Mouse (Mus musculus): ENCODE measurements around the gene Cd68.

Gene Cd68

GRCm38 (mm10) chr11:69666665-69667005, 682 bp upstream of the Cd68 start:
- no peak for DNase-seq (ENCODE audit: low read depth, low spot score)

- DNase-seq (ENCODE audit: low read depth, low spot score): no peak
Measured at GRCm38 (mm10) chr11:69665457-69665960, 444 bp downstream of the Cd68 start.

GRCm38 (mm10) chr11:69664841-69665240, 1.1 kb downstream of the Cd68 start:
- no peak for DNase-seq (ENCODE audit: low read depth, low spot score)

DNA sequence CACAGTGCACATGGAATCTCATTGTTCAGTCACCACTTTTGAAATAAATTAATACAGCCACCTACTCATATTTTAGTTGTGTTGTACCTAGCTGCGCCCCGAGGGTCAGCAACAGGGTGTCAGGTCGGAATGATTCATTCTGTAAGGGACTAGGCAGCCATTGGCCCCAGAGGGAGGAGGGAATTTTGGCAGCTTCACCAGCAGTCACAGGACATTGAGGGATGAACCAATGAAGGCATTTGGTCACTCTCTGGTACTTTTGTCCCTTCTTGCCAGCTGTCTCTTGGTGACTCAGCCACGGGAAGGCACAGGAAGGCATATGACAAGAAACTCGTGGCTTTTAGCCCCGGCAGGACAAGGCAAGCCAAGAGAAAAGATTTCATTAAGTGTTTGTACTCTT, 2.2 kb downstream of the Cd68 start:
- peak; percentile 57 for DNase-seq (ENCODE audit: low read depth, low spot score)

DNA sequence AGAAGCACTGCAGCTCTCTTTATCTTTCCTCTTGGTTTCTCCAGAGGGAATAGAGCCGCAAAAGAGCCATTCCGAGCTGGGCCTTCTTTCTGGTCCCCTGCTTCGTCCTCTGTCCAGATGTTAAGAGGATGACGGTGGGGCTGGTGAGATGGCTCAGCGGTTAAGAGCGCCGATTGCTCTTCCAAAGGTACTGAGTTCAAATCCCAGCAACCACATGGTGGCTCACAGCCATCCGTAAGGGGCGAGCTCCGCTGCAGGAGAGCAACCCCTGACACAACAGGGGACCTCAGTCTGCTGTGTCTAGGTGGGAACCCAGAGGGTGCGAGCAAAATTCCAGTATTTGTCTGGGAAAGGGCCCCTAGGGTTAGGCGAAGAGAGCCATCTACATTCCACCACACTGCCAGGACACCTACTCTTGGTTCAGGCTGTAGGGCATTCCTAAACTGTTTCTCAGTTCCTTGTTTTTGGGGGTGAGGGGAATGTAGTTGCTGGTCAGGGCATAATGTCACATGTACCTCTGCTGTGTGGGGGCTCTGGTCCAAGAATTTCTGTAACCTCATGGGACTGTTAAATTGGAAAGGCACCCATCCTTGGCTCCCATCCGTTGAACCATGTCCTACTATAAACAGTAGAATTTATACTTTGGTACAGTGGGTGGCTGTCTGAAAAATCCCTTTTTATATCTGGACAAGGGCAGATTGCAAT, 2.8 kb downstream of the Cd68 start:
- DNase-seq (ENCODE audit: low read depth, low spot score): no peak

- DNase-seq (ENCODE audit: low read depth, low spot score): peak; percentile 95
Measured at GRCm38 (mm10) chr11:69662213-69662966, 3.6 kb downstream of the Cd68 start, which contains the start of gene Mpdu1. Gene Mpdu1 (minus strand): TSS chr11:69662642.

DNA sequence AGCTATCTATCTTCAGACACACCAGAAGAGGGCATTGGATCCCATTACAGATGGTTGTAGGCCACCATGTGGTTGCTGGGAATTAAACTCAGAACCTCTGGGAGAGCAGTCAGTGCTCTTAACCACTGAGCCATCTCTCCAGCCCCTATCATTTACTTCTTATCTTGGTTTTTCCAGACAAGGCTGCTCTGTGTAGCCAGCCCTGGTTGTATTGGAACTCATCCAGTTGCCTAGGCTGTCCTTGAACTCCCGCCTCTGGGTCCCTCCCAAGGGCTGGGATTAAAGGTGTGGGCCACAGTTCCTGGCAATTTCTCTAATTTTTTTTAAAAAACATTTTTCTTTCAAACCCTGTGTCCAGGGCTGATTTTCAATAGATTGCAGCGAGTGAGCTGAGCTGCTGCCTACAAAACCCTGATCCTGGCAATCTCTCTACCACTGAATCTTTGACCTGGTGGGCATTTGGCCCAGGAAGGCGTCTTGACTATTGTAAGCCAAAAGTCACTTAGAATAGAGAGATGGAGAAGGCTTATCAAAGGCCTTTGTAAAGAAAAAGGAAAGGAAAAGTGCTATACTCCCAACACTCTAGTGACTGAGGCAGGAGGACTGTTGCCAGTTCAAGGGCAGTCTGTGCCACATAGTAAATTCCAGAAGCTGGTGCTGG, 4.6 kb downstream of the Cd68 start:
- DNase-seq (ENCODE audit: low read depth, low spot score): peak; percentile 60

DNA sequence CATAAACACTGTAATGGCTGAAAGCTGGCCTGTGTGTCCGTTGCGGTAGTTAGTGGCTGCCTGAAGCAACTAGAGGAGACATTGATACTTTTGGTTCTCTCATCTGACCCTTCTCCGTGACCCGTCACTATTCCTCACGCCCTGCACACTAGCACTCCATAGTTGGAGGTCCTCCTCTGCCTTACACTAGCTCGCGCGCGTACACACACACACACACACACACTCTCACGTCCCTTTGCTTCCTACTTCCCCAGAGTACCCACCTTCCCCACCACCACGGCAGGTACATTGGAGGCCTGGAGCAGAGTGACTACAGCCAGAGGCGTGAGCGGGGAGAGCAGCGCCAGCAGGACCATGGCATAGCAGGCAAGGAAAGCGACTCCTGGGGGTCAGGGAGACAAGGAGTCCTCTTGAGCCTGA, 8.5 kb downstream of the Cd68 start:
- no peak for DNase-seq (ENCODE audit: low read depth, low spot score)

DNA sequence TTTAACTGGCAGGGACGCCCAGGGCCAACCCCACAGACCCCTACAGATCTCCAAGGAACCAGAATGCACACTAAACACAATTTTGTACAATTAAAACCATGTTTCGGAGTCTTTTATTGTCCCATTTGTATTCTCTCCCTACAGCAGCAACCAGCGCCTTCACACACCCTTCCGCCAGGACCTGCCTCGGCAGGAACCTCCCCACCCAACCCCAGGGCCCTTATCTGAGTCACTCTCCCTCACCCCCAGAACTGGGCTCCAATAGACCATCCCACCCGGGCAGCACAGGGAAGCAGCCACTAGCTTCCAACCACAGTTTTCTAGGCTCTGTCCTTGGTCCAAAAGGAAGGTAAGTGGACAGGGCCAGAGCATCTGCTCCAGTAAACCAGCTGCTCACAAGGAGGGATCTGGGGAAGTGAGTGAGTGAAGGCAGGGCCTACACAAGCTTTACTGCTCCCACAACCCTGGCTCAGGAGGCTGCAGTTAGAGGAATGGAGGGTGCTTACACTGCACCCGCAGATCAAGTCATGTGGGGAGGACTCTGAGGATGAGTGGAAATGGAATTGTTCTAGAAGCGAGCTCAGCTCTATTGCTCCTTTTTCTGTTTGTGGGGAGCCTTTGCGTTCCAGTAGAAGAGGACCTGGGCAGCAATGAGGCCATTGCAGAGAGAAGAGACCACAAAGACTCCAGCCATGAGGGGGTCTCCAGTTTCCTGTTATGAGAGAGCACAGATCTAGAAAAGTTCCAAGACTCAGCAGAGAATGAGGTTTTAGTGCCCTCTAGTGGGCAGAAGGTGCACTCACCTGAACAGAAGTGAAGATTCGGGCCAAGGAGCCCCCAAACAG, 9.1 kb downstream of the Cd68 start:
- peak; percentile 73 for DNase-seq (ENCODE audit: low read depth, low spot score)

- no peak for DNase-seq (ENCODE audit: low read depth, low spot score)
Measured at GRCm38 (mm10) chr11:69656065-69656455, 9.9 kb downstream of the Cd68 start.

- no peak for DNase-seq (ENCODE audit: low read depth, low spot score)
Measured at GRCm38 (mm10) chr11:69655264-69656064, 10.5 kb downstream of the Cd68 start, which contains the start of gene Sox15. Gene Sox15 (plus strand): TSS chr11:69655314.

DNA sequence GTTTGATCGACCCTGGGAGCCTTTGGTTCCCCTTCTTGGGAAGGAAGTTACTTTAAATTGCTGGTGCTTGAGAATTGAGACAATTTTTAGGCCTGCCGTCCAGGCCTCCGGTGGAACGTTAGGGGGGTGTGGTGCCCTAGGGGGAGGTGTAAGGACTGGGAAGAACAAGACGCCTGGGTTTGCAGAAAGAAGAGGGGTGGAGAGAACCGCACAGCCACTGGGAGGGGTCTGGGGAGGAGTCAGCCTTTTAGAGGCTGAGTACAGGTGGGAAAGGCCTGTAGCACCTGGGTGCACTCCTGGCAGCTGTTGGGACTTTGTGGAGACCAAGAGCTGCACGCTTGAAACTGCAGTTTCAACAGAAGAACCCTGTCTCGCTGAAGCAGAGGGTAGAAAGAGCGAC, 11.2 kb downstream of the Cd68 start:
- DNase-seq (ENCODE audit: low read depth, low spot score): no peak

DNA sequence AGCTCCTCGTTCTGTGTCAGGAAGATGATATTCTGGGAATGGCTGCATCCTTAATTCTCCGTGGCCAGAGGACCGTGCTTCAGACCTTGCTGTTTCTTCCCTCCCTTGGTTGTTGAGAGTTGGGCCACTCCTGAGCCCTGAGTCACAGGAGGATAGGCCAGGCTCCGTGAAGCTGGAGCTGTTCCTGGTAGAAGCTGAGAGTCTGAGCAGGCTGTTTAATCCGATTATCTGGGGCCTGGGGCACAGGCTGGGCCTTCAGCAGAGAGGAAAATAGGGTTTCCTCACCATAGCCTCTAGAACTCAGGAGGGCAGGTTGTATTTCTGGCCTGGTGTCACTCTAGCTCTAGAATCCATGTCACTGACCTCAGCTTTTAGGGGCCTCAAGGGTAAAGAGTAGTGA, 12.6 kb downstream of the Cd68 start:
- DNase-seq (ENCODE audit: low read depth, low spot score): no peak

DNA sequence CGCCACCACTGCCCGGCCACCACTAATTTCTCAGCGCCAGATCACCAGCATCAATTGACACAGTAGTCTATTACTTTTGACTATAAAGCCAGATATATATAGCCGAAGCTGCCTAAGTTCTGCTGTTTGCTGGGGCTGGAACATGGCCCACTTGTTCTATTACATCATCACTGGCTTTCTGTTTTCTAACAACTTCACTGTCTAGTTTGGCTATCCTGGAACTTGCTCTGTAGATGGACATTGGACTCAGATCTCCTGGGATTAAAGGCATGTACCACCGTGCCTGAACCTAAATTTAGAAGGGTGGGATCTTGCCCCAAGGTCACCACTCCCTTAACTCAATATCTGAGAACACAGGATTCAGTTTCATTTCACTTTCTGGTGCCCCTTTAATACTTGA, 20.1 kb downstream of the Cd68 start:
- no peak for DNase-seq (ENCODE audit: low read depth, low spot score)

DNA sequence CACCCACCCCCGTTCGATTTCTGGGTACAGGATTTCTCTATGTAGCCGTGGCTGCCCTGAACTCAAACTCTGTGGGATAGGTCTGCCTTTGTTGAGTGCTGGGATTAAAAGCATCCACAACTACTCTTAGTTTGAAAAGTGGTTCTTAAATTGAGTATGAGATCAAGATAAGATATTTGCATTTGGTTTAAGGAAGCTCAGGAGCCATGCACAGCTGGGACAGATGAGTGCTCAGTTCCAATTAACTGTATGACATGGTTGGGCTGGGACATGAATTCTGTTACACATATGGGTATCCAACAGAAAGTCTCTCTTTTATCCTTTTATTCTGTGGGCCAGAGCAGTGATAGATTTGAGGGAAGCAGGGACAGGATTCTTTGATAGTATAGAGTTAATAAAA, 30.5 kb downstream of the Cd68 start:
- no peak for DNase-seq (ENCODE audit: low read depth, low spot score)

- DNase-seq (ENCODE audit: low read depth, low spot score): peak; percentile 31
Measured at GRCm38 (mm10) chr11:69633128-69633866, 32.7 kb downstream of the Cd68 start.

- DNase-seq (ENCODE audit: low read depth, low spot score): peak; percentile 100
Measured at GRCm38 (mm10) chr11:69632284-69633089, 33.5 kb downstream of the Cd68 start, which contains the start of gene Fxr2. Gene Fxr2 (plus strand): TSS chr11:69632990.

DNA sequence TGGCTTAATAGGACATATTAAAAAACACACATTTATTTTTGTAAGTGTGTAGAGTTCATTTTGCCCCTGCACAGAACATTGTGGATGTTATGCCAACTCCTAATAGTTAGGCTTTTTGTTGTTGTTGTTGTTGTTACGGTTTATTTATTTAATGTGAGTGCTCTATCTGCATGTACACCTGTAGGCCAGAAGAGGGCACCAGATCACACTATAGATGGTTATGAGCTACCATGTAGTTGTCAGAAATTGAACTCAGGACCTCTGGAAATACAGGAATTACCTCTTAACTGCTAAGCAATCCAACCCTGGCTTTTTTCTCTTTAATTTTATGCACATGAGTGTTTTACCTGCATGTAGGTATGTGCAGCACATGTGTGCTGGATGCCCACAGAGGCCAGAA, 36.2 kb downstream of the Cd68 start:
- DNase-seq (ENCODE audit: low read depth, low spot score): peak; percentile 68

GRCm38 (mm10) chr11:69628286-69628685, 37.7 kb downstream of the Cd68 start:
- peak; percentile 93 for DNase-seq (ENCODE audit: low read depth, low spot score)
